Mouse (Mus musculus) T-helper 1 cell (primary cell): ENCODE measurements around the gene Aasdh.

ENCODE experiments used
- in situ Hi-C: fragments of 300-600 bp; cut with MboI, MseI; formaldehyde crosslinking; loops from one replicate; pipeline ENCODE4 v1.15.1; 2025; ENCODE audit warnings: high pct_unique_total_duplicates

The Aasdh gene

DNA sequence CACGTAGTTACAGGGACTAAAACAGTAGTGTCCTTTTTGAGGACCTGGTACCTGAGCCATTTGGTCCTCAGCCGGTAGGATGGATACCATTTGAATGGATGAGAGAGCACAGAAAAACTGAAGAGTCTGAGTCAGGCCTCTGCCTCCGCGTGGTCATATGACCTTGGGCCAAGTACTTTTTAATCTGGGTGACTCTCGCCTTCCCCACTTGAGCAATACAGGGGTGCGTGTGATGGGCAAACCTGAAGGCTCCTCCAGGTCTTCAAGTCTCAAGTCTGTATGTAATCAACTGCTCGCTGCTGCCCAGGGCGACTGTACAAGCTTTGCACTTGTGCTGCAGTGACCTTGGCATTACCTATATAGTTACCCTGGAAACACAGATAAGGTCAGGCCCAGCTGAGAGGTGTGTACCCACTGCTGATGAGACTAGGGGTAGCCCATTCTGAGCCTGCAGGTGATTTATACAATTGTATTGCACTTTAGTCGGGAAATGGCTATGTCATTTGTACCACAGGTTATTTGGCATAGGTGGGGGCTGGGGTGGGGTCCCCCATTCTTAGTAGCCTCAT lies 61.4 kb downstream of the Aasdh start:
- in situ Hi-C loops: loop anchor here (5.0 to 10.0 kb wide), 2 partner anchors 77 to 279 kb away; no protein-coding TSS in a partner anchor

DNA sequence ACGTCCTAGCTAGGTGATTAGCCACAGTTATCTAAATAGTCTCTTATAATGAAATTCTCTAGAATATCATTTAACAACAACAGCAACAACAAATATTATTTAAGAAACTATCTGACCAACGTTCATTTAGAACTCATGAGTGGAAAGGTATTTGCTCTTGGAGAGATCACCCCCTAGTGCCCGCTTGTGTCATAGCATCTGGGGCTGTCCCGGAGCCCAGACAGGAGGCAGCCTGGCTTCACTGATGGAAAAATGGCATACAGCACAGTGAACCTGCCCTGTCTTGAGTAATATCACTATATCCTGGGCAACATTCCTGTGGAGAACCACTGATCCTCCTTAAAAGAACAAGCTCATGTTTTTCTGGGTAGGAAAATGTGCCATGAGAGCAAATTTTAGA lies 61.9 kb downstream of the Aasdh start:
- in situ Hi-C loops: loop anchor here (5.0 to 10.0 kb wide), 2 partner anchors 76 to 279 kb away; no protein-coding TSS in a partner anchor

DNA sequence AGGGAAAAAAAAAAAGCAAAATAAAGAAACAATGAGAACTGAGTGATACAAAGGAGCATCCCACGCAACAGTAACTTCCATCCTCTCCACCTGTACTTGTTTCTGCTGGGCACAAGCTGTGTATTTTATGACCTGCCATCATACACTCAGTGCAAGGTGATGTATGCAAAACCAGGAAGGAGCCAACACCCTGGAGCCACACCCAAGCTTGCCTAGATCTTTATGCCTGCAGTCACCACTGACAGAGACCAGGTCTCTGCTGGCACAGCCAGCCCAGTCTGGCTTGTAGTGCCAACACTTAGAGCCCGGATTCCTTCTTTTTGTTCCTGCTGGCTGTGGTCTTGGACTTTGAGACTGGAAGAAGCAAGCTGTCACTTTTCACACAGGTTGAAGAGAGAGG lies 63.5 kb downstream of the Aasdh start:
- in situ Hi-C loops: loop anchor here (5.0 to 10.0 kb wide), 2 partner anchors 75 to 277 kb away; no protein-coding TSS in a partner anchor

DNA sequence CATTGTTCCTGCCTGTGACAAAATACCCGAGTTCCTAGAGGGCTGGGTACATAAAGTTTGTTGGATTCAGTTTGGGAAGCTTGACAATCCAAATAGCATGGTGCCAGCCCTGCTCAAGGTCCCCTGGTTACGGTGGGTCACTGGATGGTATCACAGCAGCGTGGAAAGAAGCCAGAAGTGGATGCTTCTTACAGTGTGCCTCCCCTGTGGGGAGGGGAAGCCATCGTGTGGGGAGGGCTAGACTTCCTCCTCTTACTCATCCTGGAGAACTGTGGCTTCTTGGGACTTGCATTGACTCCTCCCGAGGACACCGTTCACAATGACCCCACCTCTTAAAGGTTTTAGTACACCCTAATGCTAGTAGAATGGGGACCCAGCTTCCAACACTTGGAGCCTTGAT lies 65.5 kb downstream of the Aasdh start:
- in situ Hi-C loops: loop anchor here (5.0 to 10.0 kb wide), 2 partner anchors 72 to 275 kb away; no protein-coding TSS in a partner anchor

DNA sequence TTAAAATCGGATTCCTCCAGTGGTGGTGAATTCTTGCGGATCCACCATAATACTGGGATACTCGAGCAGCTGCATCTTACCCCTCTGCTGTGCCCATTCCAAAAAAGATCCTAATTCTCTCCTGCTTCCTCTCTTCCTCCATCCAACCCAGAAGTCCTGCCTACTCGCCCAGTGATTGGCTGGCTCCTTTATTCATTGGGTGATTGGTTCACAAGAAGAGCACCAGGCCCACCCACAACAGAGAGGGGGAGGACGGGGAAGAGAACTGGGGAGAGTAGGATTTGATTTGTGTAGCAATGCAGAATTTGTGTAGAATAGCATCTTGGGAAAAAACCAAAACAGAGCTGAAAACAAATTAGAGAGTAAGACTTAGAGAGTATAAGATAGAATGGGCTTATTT lies 68.3 kb downstream of the Aasdh start:
- in situ Hi-C loops: no loop called here

DNA sequence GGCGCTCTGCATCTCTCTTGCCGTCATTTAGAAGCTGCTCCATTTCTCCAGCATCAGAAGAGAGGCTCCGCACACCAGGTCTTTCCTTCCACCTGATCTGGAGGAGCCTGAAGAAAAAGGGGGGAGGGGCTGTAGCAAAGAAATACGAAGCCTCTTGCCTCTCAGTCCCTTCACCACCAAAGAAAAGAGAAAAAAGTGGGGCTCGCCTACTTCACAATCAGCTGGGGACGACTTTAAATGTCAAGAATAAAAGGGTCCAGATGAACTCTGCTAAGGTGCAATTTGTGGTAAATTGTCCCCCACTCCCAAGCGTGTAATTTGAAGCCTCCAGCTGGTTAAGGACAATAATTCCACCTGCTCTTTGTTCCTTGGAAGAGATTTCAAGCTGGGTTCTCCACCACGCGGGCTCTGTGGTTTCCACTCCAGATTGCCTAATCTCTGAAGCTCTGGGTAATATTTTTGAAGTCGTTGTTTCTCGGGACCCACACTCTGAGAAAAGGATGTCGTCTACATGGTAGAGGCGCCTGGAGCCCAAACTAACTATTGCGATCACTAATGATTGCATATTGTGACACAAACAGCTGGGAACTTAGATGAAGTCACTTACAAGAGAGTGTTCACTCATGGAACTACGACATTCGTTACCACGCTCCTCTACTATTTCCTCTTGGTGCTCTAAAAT lies 72.6 kb downstream of the Aasdh start:
- in situ Hi-C loops: no loop called here

DNA sequence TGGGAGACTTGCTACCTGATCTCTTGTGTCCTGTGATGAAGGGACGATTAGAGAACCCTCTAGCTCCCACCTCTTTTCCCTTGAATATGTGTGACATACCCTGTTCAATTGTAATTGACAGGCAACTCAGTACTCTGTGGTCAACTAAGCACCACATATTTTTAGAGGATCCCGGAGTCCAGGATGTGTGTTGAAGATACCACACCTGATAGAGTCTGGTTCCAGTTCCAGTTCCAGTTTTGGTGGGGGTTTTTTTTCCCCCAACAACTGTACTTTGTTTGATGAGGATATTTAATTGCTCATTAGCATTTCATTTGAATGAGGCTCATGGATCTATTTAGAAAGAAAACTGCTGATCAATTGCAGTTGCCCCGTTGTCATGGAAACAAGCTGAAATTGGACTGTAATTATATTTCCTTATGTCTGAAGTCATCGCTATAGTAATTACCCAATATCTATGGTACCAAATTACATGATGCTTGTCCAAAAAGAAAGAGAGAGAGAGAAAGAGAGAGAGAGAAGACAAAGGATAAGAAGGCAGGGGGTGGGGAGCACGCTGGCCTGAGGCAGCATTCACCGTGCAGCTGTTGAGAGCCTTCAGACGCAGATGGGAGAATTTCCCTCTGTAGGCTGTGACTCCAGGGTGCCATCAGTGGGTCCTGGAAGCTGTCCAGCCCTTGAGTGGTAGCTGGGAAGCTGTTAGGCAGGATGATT lies 76.6 kb downstream of the Aasdh start:
- in situ Hi-C loops: no loop called here
